Mouse (Mus musculus) liver, adult 2 months (tissue): ENCODE measurements at regions not wholly inside any gene's neighbourhood (a gene's known extent, or its start where the extent isn't known, plus 50 kb on each side); places are given as distances from the start of the nearest gene placed in this dataset.
A peak's percentile ranks its signal among the peaks of the same experiment; 100 is the strongest.

Experiments used
- DNase-seq: peaks from one replicate; pipeline ENCODE4 v3.0.0-alpha.2; 2011; ENCODE audit warnings: low read depth, low spot score; ENCODE audit errors: extremely low read depth
- H3K27ac ChIP-seq: fragments of 200-500 bp; replicated peaks from 2 replicates; pipeline ENCODE4 v1.5.1; 2012; ENCODE audit warnings: low read depth, mild to moderate bottlenecking, control low read depth, inconsistent platforms, low read length; ENCODE audit not compliant: insufficient read depth
- H3K27me3 ChIP-seq: fragments of 200-500 bp; 2 replicates; pipeline ENCODE4 v1.6.1; 2012; ENCODE audit warnings: mild to moderate bottlenecking, moderate library complexity, low read length, inconsistent platforms; ENCODE audit not compliant: control insufficient read depth, insufficient read depth
- H3K36me3 ChIP-seq: fragments of 200-500 bp; 2 replicates; pipeline ENCODE4 v1.6.1; 2012; ENCODE audit warnings: low read length, inconsistent platforms; ENCODE audit not compliant: control insufficient read depth, insufficient read depth
- H3K4me1 ChIP-seq: fragments of 200-500 bp; 2 replicates; pipeline ENCODE4 v1.6.1; 2011; ENCODE audit warnings: low read length; ENCODE audit not compliant: control insufficient read depth, insufficient read depth
- H3K4me3 ChIP-seq: fragments of 200-500 bp; 2 replicates; pipeline ENCODE4 v1.5.1; 2011; ENCODE audit warnings: low read depth, mild to moderate bottlenecking, control low read depth, low read length, moderate library complexity; ENCODE audit not compliant: insufficient read depth
- H3K79me2 ChIP-seq: fragments of 200-500 bp; 2 replicates; pipeline ENCODE4 v1.6.1; 2012; ENCODE audit warnings: inconsistent platforms, mild to moderate bottlenecking, low read length, moderate library complexity; ENCODE audit not compliant: control insufficient read depth, insufficient read depth
- H3K9ac ChIP-seq: fragments of 200-500 bp; 2 replicates; pipeline ENCODE4 v1.6.1; 2012; ENCODE audit warnings: low read depth, mild to moderate bottlenecking, control low read depth, inconsistent platforms, low read length
- CTCF ChIP-seq: fragments of 200-500 bp; IDR thresholded peaks from 2 replicates; pipeline ENCODE4 v1.5.1; 2011; ENCODE audit warnings: low read depth, low read length, control low read depth
- POLR2A ChIP-seq: fragments of 200-500 bp; IDR thresholded peaks from 2 replicates; pipeline ENCODE4 v1.6.1; 2011; ENCODE audit warnings: low read length, control low read depth; ENCODE audit not compliant: insufficient read depth; ENCODE audit errors: extremely low read depth
- WGBS: fragments of 180-500 bp; shearing (Covaris S2); methylation state at CpG from one replicate; pipeline ENCODE4 v1.1.7; 2018; 5-methylcytosine and 5-hydroxymethylcytosine counted together

GRCm38 (mm10) chr6:12140596-12140995 lies 233.0 kb downstream of the Phf14 start:
- no peaks in the 10 kb centered on the region for H3K27me3 ChIP-seq
- no peak overlapping the region for H3K4me3 ChIP-seq
- no peaks in the 10 kb centered on the region for H3K79me2 ChIP-seq
- 45% methylated on average over 2 of the region's 2 CpGs for WGBS
- H3K36me3 ChIP-seq, result no peaks in the 10 kb centered on the region
- H3K4me1 ChIP-seq, result peaks cover 6% of the 10 kb centered on the region; the same call in 1 of the 2 replicates
- no peak for TF ChIP-seq POLR2A
- no peak overlapping the region for H3K27ac ChIP-seq
- no peak overlapping the region for H3K9ac ChIP-seq
- peak; percentile 17 for DNase-seq

GRCm38 (mm10) chr6:12145216-12145615 lies 237.6 kb downstream of the Phf14 start:
- WGBS, result 53% methylated on average over 3 of the region's 3 CpGs
- TF ChIP-seq POLR2A (no peak), CTCF (no peak)

GRCm38 (mm10) chr6:12150613-12151333 lies 243.2 kb downstream of the Phf14 start:
- no peaks in the 10 kb centered on the region for H3K27me3 ChIP-seq
- DNase-seq, result no peak
- H3K79me2 ChIP-seq, result no peaks in the 10 kb centered on the region
- H3K27ac ChIP-seq, result no peak overlapping the region
- TF ChIP-seq POLR2A (no peak), CTCF (no peak)
- no peak overlapping the region for H3K9ac ChIP-seq
- WGBS, result 31% methylated on average over 3 of the region's 3 CpGs
- H3K4me1 ChIP-seq, result no peaks in the 10 kb centered on the region
- H3K36me3 ChIP-seq, result no peaks in the 10 kb centered on the region
- no peak overlapping the region for H3K4me3 ChIP-seq

More at GRCm38 (mm10) chr6:12145216-12145615, 237.6 kb downstream of the Phf14 start:
- Histone ChIP-seq H3K27ac (no peak overlapping the region), H3K4me1 (peaks cover 6% of the 10 kb centered on the region; the same call in 1 of the 2 replicates), H3K9ac (no peak overlapping the region), H3K4me3 (no peak overlapping the region), H3K36me3 (no peaks in the 10 kb centered on the region), H3K79me2 (no peaks in the 10 kb centered on the region), H3K27me3 (no peaks in the 10 kb centered on the region)
- no peak for DNase-seq

DNA sequence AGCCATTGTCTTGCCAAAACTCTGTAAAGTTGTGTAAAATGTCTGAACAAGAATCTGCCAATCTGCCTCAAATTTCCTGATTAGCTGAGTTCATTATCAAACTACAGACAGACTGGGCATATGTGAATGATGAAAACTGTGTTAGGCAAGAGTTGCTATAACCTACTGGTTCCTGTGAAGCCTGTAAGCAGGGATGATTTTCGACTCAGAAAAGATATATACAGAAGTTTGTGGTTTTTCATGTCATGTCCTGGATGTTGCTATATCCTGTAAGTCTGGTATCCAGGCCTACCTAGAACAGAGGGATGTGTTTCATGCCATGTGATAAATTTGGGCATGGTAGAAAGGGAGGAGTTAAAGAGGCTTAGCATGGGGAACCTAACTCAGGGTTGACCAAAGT lies 256.4 kb downstream of the Phf14 start:
- H3K4me3 ChIP-seq, result no peak overlapping the region
- no peak overlapping the region for H3K27ac ChIP-seq
- 64% methylated on average over 1 of the region's 1 CpGs for WGBS

GRCm38 (mm10) chr6:12168533-12168932 lies 260.9 kb downstream of the Phf14 start:
- H3K79me2 ChIP-seq, result no peaks in the 10 kb centered on the region
- no peaks in the 10 kb centered on the region for H3K4me1 ChIP-seq
- TF ChIP-seq POLR2A, result no peak
- no peak for TF ChIP-seq CTCF
- H3K36me3 ChIP-seq, result no peaks in the 10 kb centered on the region
- no peaks in the 10 kb centered on the region for H3K27me3 ChIP-seq
- no peak overlapping the region for H3K9ac ChIP-seq
- no peak overlapping the region for H3K4me3 ChIP-seq
- no peak for DNase-seq
- WGBS, result 88% methylated on average over 1 of the region's 1 CpGs
- H3K27ac ChIP-seq, result no peak overlapping the region

More for the DNA sequence above, 256.4 kb downstream of the Phf14 start:
- TF ChIP-seq POLR2A (no peak), CTCF (no peak)
- no peaks in the 10 kb centered on the region for H3K79me2 ChIP-seq
- no peaks in the 10 kb centered on the region for H3K27me3 ChIP-seq
- no peak for DNase-seq
- no peak overlapping the region for H3K9ac ChIP-seq
- no peaks in the 10 kb centered on the region for H3K4me1 ChIP-seq
- no peaks in the 10 kb centered on the region for H3K36me3 ChIP-seq

GRCm38 (mm10) chr6:12169431-12169830 lies 261.8 kb downstream of the Phf14 start:
- TF ChIP-seq POLR2A, result no peak
- TF ChIP-seq CTCF, result no peak
- no peak for DNase-seq
- H3K27me3 ChIP-seq, result no peaks in the 10 kb centered on the region
- H3K79me2 ChIP-seq, result no peaks in the 10 kb centered on the region
- H3K4me1 ChIP-seq, result no peaks in the 10 kb centered on the region
- H3K27ac ChIP-seq, result no peak overlapping the region
- no peak overlapping the region for H3K4me3 ChIP-seq
- WGBS, result 59% methylated on average over 7 of the region's 7 CpGs
- H3K9ac ChIP-seq, result no peak overlapping the region
- no peaks in the 10 kb centered on the region for H3K36me3 ChIP-seq
